Mouse (Mus musculus) right cerebral cortex, postnatal 10 days (tissue): ENCODE measurements at regions not wholly inside any gene's neighbourhood (a gene's known extent, or its start where the extent isn't known, plus 50 kb on each side); places are given as distances from the start of the nearest gene placed in this dataset.
"Not testable (repeated sequence)": the region's sequence is repeated elsewhere in the genome, so short reads cannot be mapped to it uniquely, and the experiment has no call there.

ENCODE experiments used
- DNase-seq, 2 experiments: peaks; one replicate each; pipeline ENCODE4 v3.0.0; 2021; ENCODE audit warnings: low spot score in 2 of 2

DNA sequence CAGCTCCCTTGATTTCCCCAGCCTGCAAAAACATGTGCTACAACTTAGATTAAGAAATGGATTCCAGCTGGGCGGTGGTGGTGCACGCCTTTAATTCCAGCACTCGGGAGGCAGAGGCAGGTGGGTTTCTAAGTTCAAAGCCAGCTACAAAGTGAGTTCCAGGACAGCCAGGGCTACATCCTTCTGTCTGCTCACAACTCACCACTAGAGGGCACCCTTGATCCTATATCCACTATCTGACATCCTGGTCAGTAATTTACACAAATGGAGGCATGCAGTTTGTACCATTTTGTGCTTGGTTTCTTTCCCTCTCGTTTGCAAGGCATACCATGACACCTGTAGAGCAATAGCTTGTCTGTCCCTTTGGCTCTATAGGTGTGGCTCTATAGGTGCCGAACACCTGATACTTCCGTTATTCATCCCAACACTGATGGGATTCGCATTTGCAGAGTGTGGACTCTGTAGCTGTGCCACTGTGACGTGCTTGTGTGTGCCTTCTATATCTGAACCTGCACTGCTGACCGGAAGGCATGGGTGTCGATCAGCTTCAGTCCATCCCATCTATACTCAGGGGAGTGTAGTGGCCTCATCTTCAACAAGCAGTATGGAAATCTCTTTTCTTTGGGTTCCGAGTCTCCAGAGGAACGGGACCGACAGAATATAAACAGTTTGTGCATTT is 108.4 kb upstream of the Spata13 start:
- DNase-seq, result peak; percentile 61 to 75

DNA sequence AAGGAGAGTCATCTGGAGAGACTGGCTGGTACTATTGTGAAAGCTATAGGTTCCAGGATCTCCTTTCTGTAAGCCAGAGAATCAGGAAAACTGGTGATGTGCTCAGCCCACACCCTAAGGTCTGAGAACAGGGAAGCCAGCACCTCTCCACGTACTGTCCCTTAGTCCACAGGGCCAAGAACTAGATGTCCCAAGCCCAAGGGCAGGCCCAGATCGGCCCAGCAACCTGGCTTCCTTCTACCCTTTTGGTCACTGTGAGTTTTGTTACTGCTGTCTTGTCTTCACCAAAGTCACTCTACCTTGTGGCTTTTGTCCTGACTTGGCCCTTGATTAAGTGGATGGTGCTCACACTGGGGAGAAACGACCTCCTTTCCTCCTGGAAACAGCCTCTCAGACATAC is 107.8 kb upstream of the Spata13 start:
- DNase-seq, result no peak

DNA sequence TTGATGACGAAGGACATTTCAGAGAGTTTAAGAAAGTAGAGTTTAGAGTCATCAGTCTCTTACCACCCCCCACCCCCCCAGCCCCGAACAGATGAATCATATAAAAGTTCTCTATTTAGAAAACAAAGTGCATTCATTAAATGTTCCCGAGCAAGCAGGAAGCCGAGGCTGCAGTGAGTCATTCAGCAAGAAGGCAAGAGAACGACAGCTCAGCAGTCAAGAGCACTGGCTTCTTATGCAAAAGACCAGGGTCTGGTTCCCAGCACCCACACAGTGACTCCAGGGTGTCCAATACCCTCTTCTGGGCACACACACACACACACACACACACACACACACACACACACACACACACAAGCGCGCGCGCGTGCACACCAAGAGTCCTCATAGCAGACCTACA is 107.0 kb upstream of the Spata13 start:
- DNase-seq, result no peak

DNA sequence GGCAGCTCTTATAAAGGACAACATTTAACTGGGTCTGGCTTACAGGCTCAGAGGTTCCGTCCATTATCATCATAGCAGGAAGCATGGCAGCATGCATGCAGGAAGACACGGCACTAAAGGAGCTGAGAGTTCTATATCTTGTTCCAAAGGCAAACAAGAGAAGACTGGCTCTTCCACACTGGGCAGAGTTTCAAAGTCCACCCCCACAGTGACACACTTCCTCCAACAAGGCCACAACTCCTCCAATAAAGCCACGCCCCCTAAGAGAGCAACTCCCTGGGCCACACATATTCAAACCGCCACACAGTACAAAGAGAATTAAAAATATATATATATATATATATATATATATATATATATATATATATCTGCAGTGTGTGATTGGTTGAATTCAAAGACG is 105.8 kb upstream of the Spata13 start:
- no peak for DNase-seq

- DNase-seq, result no peak
These were observed 105.3 kb upstream of the Spata13 start for GRCm38 (mm10) chr14:60528520-60528919.

GRCm38 (mm10) chr14:60529022-60529421 is 104.8 kb upstream of the Spata13 start:
- peak; percentile 68 to 75 for DNase-seq

GRCm38 (mm10) chr14:60529646-60530347 is 104.0 kb upstream of the Spata13 start:
- DNase-seq, result no peak

DNA sequence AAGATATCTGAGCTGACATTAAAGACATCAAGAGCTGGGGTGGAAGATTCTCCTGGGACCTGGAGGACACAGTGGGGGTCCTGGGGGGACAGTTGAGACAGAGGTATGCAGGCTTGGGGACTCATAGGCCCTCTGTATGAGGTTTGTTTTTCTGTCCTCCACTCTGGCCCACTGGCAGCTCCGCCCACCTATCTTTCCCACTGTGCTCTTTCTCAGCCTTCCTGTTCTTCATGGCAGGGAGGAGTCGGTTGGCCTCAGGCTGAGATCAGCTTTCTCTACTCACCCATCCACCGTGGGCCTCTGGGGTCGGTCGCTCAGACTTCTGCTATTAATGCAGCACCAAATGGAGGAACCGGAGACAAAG is 103.5 kb upstream of the Spata13 start:
- no peak for DNase-seq

- DNase-seq, result no peak
These were observed 102.8 kb upstream of the Spata13 start for GRCm38 (mm10) chr14:60530973-60531372.

- DNase-seq, result no peak
These were observed 102.0 kb upstream of the Spata13 start for GRCm38 (mm10) chr14:60531766-60532165.

- no peak for DNase-seq
These were observed 100.2 kb upstream of the Spata13 start for GRCm38 (mm10) chr14:60533452-60534224.

DNA sequence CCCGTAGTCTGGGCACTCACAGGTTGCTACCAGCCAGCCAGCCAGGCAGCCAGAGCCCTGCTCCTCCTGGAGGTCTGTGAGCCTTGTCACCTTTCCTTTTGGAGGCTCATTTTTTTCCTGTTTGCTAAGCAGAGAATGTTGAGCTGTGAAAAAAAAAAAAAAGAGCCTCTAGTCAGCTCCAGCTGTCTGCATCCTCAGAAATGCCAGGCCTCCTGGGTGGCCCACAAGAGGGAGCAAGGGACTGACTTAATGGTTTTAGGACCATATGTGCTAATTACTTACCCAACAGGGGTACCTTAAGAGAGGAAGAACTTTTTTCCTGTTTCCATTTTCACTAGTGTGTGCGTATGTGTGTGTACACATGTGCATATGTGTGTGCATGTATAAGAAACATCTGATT is 94.8 kb upstream of the Spata13 start:
- DNase-seq, result no peak

- no peak for DNase-seq
These were observed 93.7 kb upstream of the Spata13 start for GRCm38 (mm10) chr14:60540111-60540510.

DNA sequence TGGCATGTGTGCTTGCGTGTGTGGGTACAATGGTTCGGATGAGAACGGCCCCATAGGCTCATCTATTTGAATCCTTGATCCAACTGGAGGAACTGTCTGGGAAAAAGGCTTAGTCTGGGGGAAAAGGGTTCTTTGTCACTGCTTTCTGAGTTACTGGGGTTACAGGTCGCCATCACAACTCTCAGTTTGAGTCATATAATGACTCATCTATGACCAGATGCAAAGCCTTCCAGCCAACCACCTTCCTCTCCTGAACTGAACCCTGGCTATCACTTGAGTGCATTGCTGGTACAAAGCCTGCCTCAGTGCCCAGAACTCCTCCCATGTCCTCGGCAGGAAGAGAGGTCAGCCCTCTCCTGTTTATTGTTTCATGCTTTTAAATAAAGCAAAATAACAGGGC is 92.2 kb upstream of the Spata13 start:
- no peak for DNase-seq

GRCm38 (mm10) chr14:60544767-60545166 is 89.0 kb upstream of the Spata13 start:
- no peak for DNase-seq

DNA sequence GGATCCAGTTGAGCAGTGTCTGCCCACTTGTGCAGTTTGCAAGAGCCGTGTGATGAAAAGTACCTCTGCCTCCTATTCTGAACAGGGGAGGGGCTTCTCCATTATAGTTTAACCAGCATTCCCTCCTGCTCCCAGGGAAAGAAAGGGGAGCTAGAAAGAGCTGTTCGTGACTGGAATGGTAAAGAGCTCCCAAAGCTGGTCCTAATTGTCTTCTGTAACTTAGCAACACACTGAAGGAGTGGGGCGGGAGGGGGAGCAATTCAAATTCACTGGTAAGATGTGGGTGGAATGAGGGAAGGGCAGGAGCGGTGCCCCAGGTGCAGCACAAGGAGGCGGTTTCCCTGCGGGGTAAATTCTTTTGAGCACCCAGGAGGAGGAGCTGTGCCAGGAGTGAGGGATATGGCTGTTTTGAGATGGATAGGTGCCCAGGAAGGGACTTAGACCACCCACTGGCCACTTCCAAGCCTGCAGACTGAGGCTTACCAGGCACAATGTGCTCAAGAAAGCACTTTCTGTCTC is 79.5 kb upstream of the Spata13 start:
- DNase-seq, result peak; percentile 89 to 95

- DNase-seq, result no peak
These were observed 77.3 kb upstream of the Spata13 start for GRCm38 (mm10) chr14:60556541-60556940.

DNA sequence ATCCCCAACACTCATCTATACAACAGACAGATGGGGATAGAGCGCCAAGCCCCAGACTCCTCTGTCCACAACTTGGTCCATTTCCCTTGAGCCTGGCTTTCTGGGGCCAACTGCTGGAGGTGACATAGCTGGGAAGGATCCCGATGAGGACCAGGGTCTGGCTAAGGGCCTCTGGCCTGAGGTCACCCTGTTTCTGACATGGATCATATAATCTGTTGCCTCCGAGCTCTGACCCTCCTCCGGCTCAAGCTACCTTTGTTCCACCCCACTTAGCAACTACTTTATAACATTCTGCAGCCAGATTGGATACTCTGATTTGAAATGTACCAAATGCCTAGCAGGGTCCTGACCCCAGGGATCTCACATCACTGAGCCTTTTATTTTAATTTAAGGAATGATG is 76.8 kb upstream of the Spata13 start:
- no peak for DNase-seq

DNA sequence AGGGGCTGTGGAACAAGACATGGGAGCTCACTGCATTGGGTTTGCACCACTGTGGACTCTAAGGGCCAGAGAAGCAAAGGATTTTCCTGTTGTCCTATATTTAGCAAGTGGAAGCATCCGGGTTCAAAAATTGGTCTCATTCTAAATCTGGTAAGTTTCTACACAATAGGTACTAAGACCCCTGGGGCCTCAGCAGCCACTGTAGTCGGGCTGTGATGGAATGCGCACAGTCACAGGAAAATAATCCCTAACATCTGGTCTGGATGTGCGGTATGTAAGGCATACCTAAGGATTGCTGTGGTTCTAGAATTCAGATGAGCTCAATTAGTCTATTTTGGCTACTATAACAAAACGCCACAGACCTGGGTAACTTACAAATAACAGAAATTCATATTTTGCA is 74.4 kb upstream of the Spata13 start:
- no peak for DNase-seq

DNA sequence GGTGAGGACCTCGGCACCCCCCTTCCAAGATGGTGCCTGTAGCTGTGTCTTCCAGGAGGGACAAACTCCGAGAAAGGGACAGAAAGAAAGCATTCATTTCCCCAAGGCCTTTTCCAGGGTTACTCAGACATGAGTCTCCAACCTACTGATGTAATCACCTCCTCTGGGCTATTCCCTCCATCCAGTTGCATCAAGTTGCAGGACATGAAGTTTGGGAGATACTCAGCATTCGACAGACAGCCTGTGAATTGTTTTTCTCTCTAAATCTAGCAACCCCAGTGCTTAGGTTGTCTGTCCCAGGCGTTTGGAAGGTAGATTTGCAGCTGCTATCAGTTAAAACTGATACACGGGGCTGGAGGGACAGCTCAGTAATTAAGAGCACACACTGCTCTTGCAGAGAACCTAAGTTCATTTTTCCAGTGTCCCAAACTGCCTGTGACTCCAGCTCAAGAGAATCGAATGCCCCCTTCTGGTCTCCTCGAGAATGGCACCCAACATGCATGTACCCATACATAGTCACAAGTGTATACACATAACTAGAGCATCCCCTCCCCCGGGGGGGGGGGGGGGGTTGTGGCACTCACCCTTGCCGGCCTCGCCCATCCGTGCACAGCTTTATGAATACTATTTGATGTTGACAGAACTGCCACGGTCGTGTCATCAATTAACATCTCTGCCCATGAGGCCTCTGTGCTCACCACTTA is 73.8 kb upstream of the Spata13 start:
- no peak for DNase-seq

DNA sequence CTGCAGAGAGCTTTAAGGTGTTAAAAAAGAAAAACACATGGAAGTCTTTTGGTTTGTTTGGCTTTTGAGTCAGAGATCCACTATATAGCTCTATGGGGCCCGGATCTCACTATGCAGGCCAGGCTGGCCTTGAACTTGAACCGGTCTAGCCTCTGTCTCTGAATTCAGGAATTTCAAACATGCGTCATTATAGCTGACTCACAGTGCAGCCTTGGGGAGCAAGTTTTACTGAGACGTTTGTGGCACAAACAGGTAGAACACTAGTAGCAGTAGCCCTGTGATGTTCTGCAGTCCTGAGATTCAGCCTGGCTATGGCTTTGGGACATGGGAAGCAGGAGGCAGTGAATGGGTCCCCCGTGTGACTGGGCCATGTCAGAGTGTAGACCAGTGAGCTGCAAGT is 57.5 kb upstream of the Spata13 start:
- no peak for DNase-seq

DNA sequence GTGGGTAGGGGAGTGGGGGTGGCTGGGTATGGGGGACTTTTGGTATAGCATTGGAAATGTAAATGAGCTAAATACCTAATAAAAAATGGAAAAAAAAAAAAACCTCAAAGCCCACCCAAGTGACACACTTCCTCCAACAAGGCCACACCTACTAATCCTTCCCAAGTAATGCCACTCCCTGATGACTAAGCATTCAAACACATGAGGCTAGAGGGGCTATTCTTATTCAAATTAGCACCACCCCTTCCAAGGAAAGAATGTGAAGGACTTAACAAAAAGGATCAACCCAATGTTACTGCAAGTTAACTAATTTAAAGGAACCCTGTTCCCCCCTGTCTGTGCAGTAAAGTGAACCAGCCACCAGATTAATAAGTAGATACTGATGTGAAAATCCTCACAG is 53.7 kb upstream of the Spata13 start:
- not testable (repeated sequence) for DNase-seq
